ENCODE assay signal across 30 mouse cellular contexts in genomic region chr15:87668112-87668511, GRCm38 (mm10).
A peak's percentile ranks its signal among the peaks of the same experiment; 100 is the strongest.
DNase-seq lines count a peak whose midpoint lies in the region; ATAC-seq lines count a peak whose summit lies in the region.
"Had no signal": no experiment of that assay in that cellular context is flagged by ENCODE, and none has a peak within 500 bp of the region (broad histone marks: within the 10 kb centered on the region; RNA-seq: fewer than 3 reads in every experiment).

No protein-coding gene starts in this region.

- H3K27me3 ChIP-seq in forebrain, embryonic 14.5 days (replicated peaks; ENCODE audit: control insufficient read depth, insufficient read depth, low read length), result no peaks in the 10 kb centered on the region
- H3K27me3 ChIP-seq in forebrain, embryonic 11.5 days (ENCODE audit: control insufficient read depth, insufficient read depth, low read length), result no peaks in the 10 kb centered on the region
- H3K27me3 ChIP-seq: embryonic facial prominence, embryonic 13.5 days; forebrain, embryonic 12.5 days; neural tube, embryonic 13.5 days had no signal

- DNase-seq in forebrain, embryonic 14.5 days (ENCODE audit: low spot score), result peak; percentile 39
- DNase-seq in forebrain, embryonic 11.5 days (ENCODE audit: low spot score), result no peak
- DNase-seq in layer of hippocampus, adult 11-12 months (ENCODE audit: low spot score), result peak; percentile 27
- no peak for DNase-seq in layer of hippocampus, adult 18-20 months (ENCODE audit: low spot score in 2 of 2)
- peak; percentile 68 for DNase-seq in 3134 (ENCODE audit: extremely low read depth, insufficient read length, low spot score)
- DNase-seq in brain, adult 2 months (ENCODE audit: low read depth, low spot score), result peak; percentile 62
- no peak for DNase-seq in ovary, postnatal 14 days (ENCODE audit: low spot score)
- DNase-seq: adrenal gland, adult 2 months; adrenal gland, postnatal 36 days; cerebellum, adult 9-10 months; embryo, embryonic 11 days; gastrocnemius, postnatal 25 days; heart, adult 11 months; heart, postnatal 36 days; kidney, postnatal 14 days; layer of hippocampus, postnatal 36 days; liver; lung, adult 2 months; thymus, postnatal 4 days had no signal

- H3K4me2 ChIP-seq in forebrain, embryonic 14.5 days (ENCODE audit: low read length), result no peak overlapping the region
- H3K4me2 ChIP-seq in forebrain, embryonic 11.5 days (ENCODE audit: low read depth, low read length, severe bottlenecking), result no peak overlapping the region
- H3K4me2 ChIP-seq: embryonic facial prominence, embryonic 13.5 days; forebrain, embryonic 12.5 days; heart, embryonic 11.5 days; neural tube, embryonic 13.5 days had no signal

- no peak overlapping the region for H3K4me3 ChIP-seq in forebrain, embryonic 14.5 days (ENCODE audit: low read depth, low read length)
- no peak overlapping the region for H3K4me3 ChIP-seq in forebrain, embryonic 11.5 days (ENCODE audit: low read depth, low read length)
- H3K4me3 ChIP-seq: embryonic facial prominence, embryonic 13.5 days; erythroblast, embryonic 14.5 days; forebrain, embryonic 12.5 days; midbrain, embryonic 10.5 days; neural tube, embryonic 13.5 days had no signal

- no peak overlapping the region for H3K9ac ChIP-seq in forebrain, embryonic 14.5 days (ENCODE audit: low read length)
- no peak overlapping the region for H3K9ac ChIP-seq in forebrain, embryonic 11.5 days (ENCODE audit: low read length)
- H3K9ac ChIP-seq: embryonic facial prominence, embryonic 13.5 days; forebrain, embryonic 12.5 days; liver, embryonic 14.5 days; neural tube, embryonic 13.5 days had no signal

- no peaks in the 10 kb centered on the region for H3K9me3 ChIP-seq in forebrain, embryonic 14.5 days (replicated peaks; ENCODE audit: control insufficient read depth, low read length)
- H3K9me3 ChIP-seq in forebrain, embryonic 11.5 days (ENCODE audit: control insufficient read depth, low read length), result no peaks in the 10 kb centered on the region
- H3K9me3 ChIP-seq: embryonic facial prominence, embryonic 13.5 days; forebrain, embryonic 12.5 days; midbrain, embryonic 10.5 days; neural tube, embryonic 13.5 days had no signal

- ATAC-seq in forebrain, embryonic 14.5 days, result no peak
- ATAC-seq in forebrain, embryonic 11.5 days (replicated peaks; ENCODE audit: low FRiP score), result no peak
- ATAC-seq: activated CD4-positive, CD25-positive, alpha-beta regulatory T cell, adult 4 months; CD4-positive, CD25-positive, alpha-beta regulatory T cell, adult 4 months; intestine, postnatal 0 days; midbrain, embryonic 16.5 days had no signal

- no peak overlapping the region for H3K27ac ChIP-seq in forebrain, embryonic 14.5 days (ENCODE audit: low read depth, low read length)
- H3K27ac ChIP-seq in forebrain, embryonic 11.5 days (ENCODE audit: low read depth, low read length), result no peak overlapping the region
- H3K27ac ChIP-seq: embryonic facial prominence, embryonic 13.5 days; forebrain, embryonic 12.5 days; liver, embryonic 14.5 days had no signal

- peaks cover 24% of the 10 kb centered on the region for H3K4me1 ChIP-seq in forebrain, embryonic 14.5 days (ENCODE audit: control insufficient read depth, insufficient read depth, low read length)
- 0 out of 2 replicates have a peak, but pooled peaks cover 2% of the 10 kb centered on the region for H3K4me1 ChIP-seq in forebrain, embryonic 11.5 days (replicated peaks; ENCODE audit: control insufficient read depth, insufficient read depth, low read length)

- 55% methylated on average over 5 of the region's 5 CpGs for WGBS in forebrain, embryonic 14.5 days
- WGBS in forebrain, embryonic 11.5 days, result 91% methylated on average over 5 of the region's 5 CpGs

- no peaks in the 10 kb centered on the region for H3K36me3 ChIP-seq in forebrain, embryonic 14.5 days (ENCODE audit: control insufficient read depth, insufficient read depth, low read length)
- no peaks in the 10 kb centered on the region for H3K36me3 ChIP-seq in forebrain, embryonic 11.5 days (ENCODE audit: control insufficient read depth, insufficient read depth, low read length)
- H3K36me3 ChIP-seq: embryonic facial prominence, embryonic 13.5 days; forebrain, embryonic 12.5 days; midbrain, embryonic 10.5 days; neural tube, embryonic 13.5 days had no signal

Comparison
In these comparisons a context has a peak if more than half of its experiments do, and no peak if none do; other contexts are left out.
1. DNase-seq: peak in forebrain, embryonic 14.5 days (single experiment), layer of hippocampus, adult 11-12 months (single experiment), 3134 (single experiment) and brain, adult 2 months (single experiment); none in forebrain, embryonic 11.5 days (single experiment), layer of hippocampus, adult 18-20 months (0 of 2) and ovary, postnatal 14 days (single experiment).